Mouse (Mus musculus) CH12.LX (cell line): ENCODE results near the gene Luzp1. TPM values are rescaled to one million over a fixed set of nuclear protein-coding genes. Genes with fewer than 3 reads are reported as not detected.
A peak's percentile ranks its signal among the peaks of the same experiment; 100 is the strongest.

Experiments used
- DNase-seq: peaks from one replicate; pipeline ENCODE4 v3.0.0-alpha.2; 2013; ENCODE audit errors: extremely low read depth
- H3K27ac ChIP-seq: 2 replicates; pipeline ENCODE4 v1.5.1; 2012; ENCODE audit warnings: low read depth, mild to moderate bottlenecking, control low read depth, moderate library complexity; ENCODE audit not compliant: insufficient read depth
- H3K27me3 ChIP-seq: replicated peaks from 2 replicates; pipeline ENCODE3; 2012; ENCODE audit warnings: inconsistent platforms
- H3K36me3 ChIP-seq, 2 experiments: replicated peaks in 1 of 2; 2 replicates each; pipeline versions ENCODE3 to v1.6.1; 2012; ENCODE audit warnings: inconsistent platforms in 1 of 2, low read length in 1 of 2, mild to moderate bottlenecking in 1 of 2, mixed read lengths in 1 of 2, moderate library complexity in 1 of 2; ENCODE audit not compliant: control insufficient read depth in 1 of 2, insufficient read depth in 1 of 2
- H3K4me1 ChIP-seq, 2 experiments: 2 replicates each; pipeline ENCODE4 v1.6.1; 2012; ENCODE audit warnings: inconsistent platforms in 1 of 2, moderate library complexity in 1 of 2; ENCODE audit not compliant: insufficient read depth in 2 of 2, control insufficient read depth in 1 of 2
- H3K4me2 ChIP-seq: 2 replicates; pipeline ENCODE4 v1.6.1; 2012; ENCODE audit warnings: low read depth, mild to moderate bottlenecking, control low read depth; ENCODE audit not compliant: poor library complexity, insufficient read depth, severe bottlenecking
- H3K4me3 ChIP-seq, 3 experiments: fragments of 150-350 bp in 1 of 3; sonication (generic) in 1 of 3; replicated peaks in 1 of 3; 2 replicates each; pipeline versions ENCODE3 to v1.5.1; 2011 to 2012; ENCODE audit warnings: low read depth in 2 of 3, low read length in 2 of 3, mild to moderate bottlenecking in 2 of 3, moderate library complexity in 2 of 3, control low read depth in 1 of 3, improper control_type of control experiment in 1 of 3, inconsistent platforms in 1 of 3, mixed read lengths in 1 of 3; ENCODE audit not compliant: poor library complexity in 1 of 3
- H3K79me2 ChIP-seq: replicated peaks from 2 replicates; pipeline ENCODE4 v1.6.1; 2012; ENCODE audit warnings: mild to moderate bottlenecking, moderate library complexity; ENCODE audit not compliant: control insufficient read depth, poor library complexity, insufficient read depth, severe bottlenecking; ENCODE audit errors: extremely low read depth
- H3K9ac ChIP-seq: 2 replicates; pipeline ENCODE4 v1.6.1; 2012; ENCODE audit warnings: low read depth, mild to moderate bottlenecking, control low read depth, moderate library complexity; ENCODE audit not compliant: insufficient read depth
- H3K9me3 ChIP-seq: replicated peaks from 2 replicates; pipeline ENCODE3; 2012; ENCODE audit warnings: low read length, inconsistent platforms, mixed read lengths
- BHLHE40 ChIP-seq: IDR thresholded peaks from 2 replicates; pipeline ENCODE4 v1.6.1; 2011; ENCODE audit warnings: mild to moderate bottlenecking, low read depth, low read length, improper control_type of control experiment
- CHD1 ChIP-seq: IDR thresholded peaks from 2 replicates; pipeline ENCODE4 v1.6.1; 2012; ENCODE audit warnings: low read depth, low read length, improper control_type of control experiment, inconsistent platforms
- CHD2 ChIP-seq: IDR thresholded peaks from 2 replicates; pipeline ENCODE4 v1.6.1; 2011; ENCODE audit warnings: low read length, improper control_type of control experiment
- CTCF ChIP-seq, 2 experiments: IDR thresholded peaks in 1 of 2; conservative IDR thresholded peaks in 1 of 2; 2 replicates each; pipeline ENCODE4 v1.5.1; 2011 to 2012; ENCODE audit warnings: low read depth in 2 of 2, low read length in 2 of 2, improper control_type of control experiment in 1 of 2, inconsistent platforms in 1 of 2, mild to moderate bottlenecking in 1 of 2, moderate library complexity in 1 of 2
- ELF1 ChIP-seq: IDR thresholded peaks from 2 replicates; pipeline ENCODE4 v1.6.1; 2014; ENCODE audit warnings: low read depth, mild to moderate bottlenecking, inconsistent platforms, low read length, improper control_type of control experiment
- EP300 ChIP-seq: IDR thresholded peaks from 2 replicates; pipeline ENCODE4 v1.6.1; 2011; ENCODE audit warnings: low read length, improper control_type of control experiment
- ETS1 ChIP-seq: conservative IDR thresholded peaks from 2 replicates; pipeline ENCODE4 v1.6.1; 2012; ENCODE audit warnings: low read depth, mild to moderate bottlenecking, inconsistent platforms, low read length, improper control_type of control experiment, moderate library complexity
- GABPA ChIP-seq: IDR thresholded peaks from 2 replicates; pipeline ENCODE4 v1.6.1; 2012; ENCODE audit warnings: low read depth, low read length, improper control_type of control experiment, inconsistent platforms; ENCODE audit not compliant: insufficient replicate concordance
- HCFC1 ChIP-seq: IDR thresholded peaks from 2 replicates; pipeline ENCODE4 v1.6.1; 2012; ENCODE audit warnings: low read depth, mild to moderate bottlenecking, inconsistent platforms, low read length, improper control_type of control experiment
- IRF4 ChIP-seq: IDR thresholded peaks from 2 replicates; pipeline ENCODE4 v1.6.1; 2014; ENCODE audit warnings: low read depth, mild to moderate bottlenecking, inconsistent platforms, low read length, improper control_type of control experiment
- JUN ChIP-seq: IDR thresholded peaks from 2 replicates; pipeline ENCODE4 v1.6.1; 2011; ENCODE audit warnings: low read depth, mild to moderate bottlenecking, low read length, improper control_type of control experiment, moderate library complexity; ENCODE audit not compliant: insufficient read depth
- JUND ChIP-seq: conservative IDR thresholded peaks from 2 replicates; pipeline ENCODE4 v1.6.1; 2011; ENCODE audit warnings: low read depth, low read length, improper control_type of control experiment
- KAT2A ChIP-seq: IDR thresholded peaks from 2 replicates; pipeline ENCODE4 v1.6.1; 2012; ENCODE audit warnings: low read length, improper control_type of control experiment, inconsistent platforms; ENCODE audit not compliant: insufficient replicate concordance
- MAFK ChIP-seq: IDR thresholded peaks from 2 replicates; pipeline ENCODE4 v1.6.1; 2011; ENCODE audit warnings: low read length, improper control_type of control experiment; ENCODE audit not compliant: insufficient replicate concordance
- MAX ChIP-seq: IDR thresholded peaks from 2 replicates; pipeline ENCODE4 v1.6.1; 2011; ENCODE audit warnings: low read length, improper control_type of control experiment
- MAZ ChIP-seq: IDR thresholded peaks from 2 replicates; pipeline ENCODE4 v1.6.1; 2012; ENCODE audit warnings: low read depth, mild to moderate bottlenecking, inconsistent platforms, low read length, improper control_type of control experiment, moderate library complexity
- MEF2A ChIP-seq: IDR thresholded peaks from 2 replicates; pipeline ENCODE4 v1.6.1; 2014; ENCODE audit warnings: low read depth, mild to moderate bottlenecking, inconsistent platforms, low read length, improper control_type of control experiment, borderline replicate concordance
- MYC ChIP-seq: IDR thresholded peaks from 2 replicates; pipeline ENCODE4 v1.6.1; 2011; ENCODE audit warnings: low read depth, mild to moderate bottlenecking, improper control_type of control experiment, low read length
- NELFE ChIP-seq: IDR thresholded peaks from 2 replicates; pipeline ENCODE4 v1.6.1; 2011; ENCODE audit warnings: low read depth, low read length, improper control_type of control experiment
- NRF1 ChIP-seq: IDR thresholded peaks from 2 replicates; pipeline ENCODE4 v1.6.1; 2014; ENCODE audit warnings: low read depth, mild to moderate bottlenecking, inconsistent platforms, low read length, improper control_type of control experiment, moderate library complexity
- PAX5 ChIP-seq: IDR thresholded peaks from 2 replicates; pipeline ENCODE4 v1.6.1; 2012; ENCODE audit warnings: low read length, inconsistent platforms, mixed read lengths
- RAD21 ChIP-seq: IDR thresholded peaks from 2 replicates; pipeline ENCODE4 v1.6.1; 2011; ENCODE audit warnings: low read depth, mild to moderate bottlenecking, low read length, improper control_type of control experiment, moderate library complexity
- SIN3A ChIP-seq: IDR thresholded peaks from 2 replicates; pipeline ENCODE4 v1.6.1; 2012; ENCODE audit warnings: low read length, improper control_type of control experiment, inconsistent platforms
- SMC3 ChIP-seq: IDR thresholded peaks from 2 replicates; pipeline ENCODE4 v1.6.1; 2011; ENCODE audit warnings: low read depth, low read length, improper control_type of control experiment
- TBP ChIP-seq: conservative IDR thresholded peaks from 2 replicates; pipeline ENCODE4 v1.6.1; 2011; ENCODE audit warnings: low read depth, low read length, improper control_type of control experiment
- TCF12 ChIP-seq: IDR thresholded peaks from 2 replicates; pipeline ENCODE4 v1.6.1; 2014; ENCODE audit warnings: low read depth, mild to moderate bottlenecking, inconsistent platforms, low read length, improper control_type of control experiment
- UBTF ChIP-seq: IDR thresholded peaks from 2 replicates; pipeline ENCODE4 v1.6.1; 2012; ENCODE audit warnings: low read depth, mild to moderate bottlenecking, inconsistent platforms, low read length, improper control_type of control experiment, moderate library complexity
- ZC3H11A ChIP-seq: IDR thresholded peaks from 2 replicates; pipeline ENCODE4 v1.6.1; 2012; ENCODE audit warnings: low read depth, mild to moderate bottlenecking, inconsistent platforms, low read length, improper control_type of control experiment
- ZKSCAN1 ChIP-seq: IDR thresholded peaks from 2 replicates; pipeline ENCODE4 v1.6.1; 2012; ENCODE audit warnings: low read depth, inconsistent platforms, low read length, improper control_type of control experiment, borderline replicate concordance
- ZMIZ1 ChIP-seq: IDR thresholded peaks from 2 replicates; pipeline ENCODE4 v1.6.1; 2012; ENCODE audit warnings: low read depth, mild to moderate bottlenecking, inconsistent platforms, low read length, improper control_type of control experiment
- dilution Hi-C: fragments of 300-500 bp; cut with MboI; formaldehyde crosslinking; loops from 2 replicates; pipeline ENCODE4 v1.14.3; 2020; ENCODE audit warnings: low sequenced_read_pairs; ENCODE audit not compliant: extremely low pct_unique_long_range_greater_than_20kb, extremely low pct_ligation_motif_present
- in situ Hi-C: fragments of 300-500 bp; cut with MboI; formaldehyde crosslinking; loops from 3 replicates; pipeline ENCODE4 v1.14.3; 2019; ENCODE audit warnings: low sequenced_read_pairs, low pct_ligation_motif_present, low pct_unique_long_range_greater_than_20kb, mixed read lengths
- polyA plus RNA-seq: library from polyadenylated mRNA; unstranded; fragments of >175 nt; gene quantifications from 2 replicates; pipeline ENCODE4 v1.2.1, GENCODE M21; 2012; ENCODE audit warnings: low read depth; ENCODE audit not compliant: insufficient read length
- total RNA-seq, 2 experiments: library from RNA; depleted of rRNA; stranded (reverse); fragments of 300-350 nt in 1 of 2; fragments of >200 nt in 1 of 2; gene quantifications; 2 replicates each; pipeline ENCODE4 v1.2.3; 2012 to 2014

The Luzp1 gene
- total and polyA plus RNA-seq, 3 experiments, result 5.0 to 7.0 (median 6.1) TPM

- peak; percentile 47 for DNase-seq
- dilution Hi-C loops, result no loop called here
These were observed 132.5 kb downstream of the Luzp1 start for GRCm38 (mm10) chr4:136602018-136602554.

GRCm38 (mm10) chr4:136602568-136602967 lies 133.0 kb downstream of the Luzp1 start, which contains the start of gene Kdm1a:
TSS of gene Kdm1a (minus strand) at chr4:136602723.
- Histone ChIP-seq H3K79me2 (peaks cover 47% of the 10 kb centered on the region), H3K9ac (peak within 1 kb of the TSS; percentile 99), H3K4me2 (peak within 1 kb of the TSS; percentile 96), H3K36me3 (peaks cover 0 to 12% of the 10 kb centered on the region in 2 experiments), H3K4me1 (peaks cover 7 to 21% of the 10 kb centered on the region in 2 experiments), H3K9me3 (no peaks in the 10 kb centered on the region), H3K27ac (peak within 1 kb of the TSS; percentile 29; the same call in 1 of the 2 replicates), H3K27me3 (no peaks in the 10 kb centered on the region), H3K4me3 (peak within 1 kb of the TSS; percentile 67 to 86 (median 83))
- dilution Hi-C loops, result no loop called here
- in situ Hi-C loops, result loop anchor here (25.0 kb wide), 1 partner anchor 365 kb away; the partner anchor contains the start of gene Tcea3
- peak; percentile 91 for DNase-seq
- TF ChIP-seq ZC3H11A, result no peak
- TF ChIP-seq NELFE, result peak; percentile 89
- TF ChIP-seq PAX5, result no peak
- TF ChIP-seq ZKSCAN1, result no peak
- 0 out of 2 replicates have a peak, but pooled peaks have one; percentile 50 for TF ChIP-seq KAT2A
- peak; percentile 88 for TF ChIP-seq GABPA
- no peak for TF ChIP-seq UBTF
- no peak; the same call in 1 of the 2 replicates for TF ChIP-seq SMC3
- peak; percentile 62 for TF ChIP-seq BHLHE40
- TF ChIP-seq CHD2, result no peak
- no peak for TF ChIP-seq CHD1
- TF ChIP-seq ZMIZ1, result peak; percentile 82
- TF ChIP-seq CTCF (conservative IDR thresholded peaks at IDR 0.05 in 1 of 2, IDR thresholded peaks at IDR 0.05 in 1 of 2; ENCODE audit: low read depth in 2 of 2, low read length in 2 of 2), result peak; percentile 43 to 88; a peak in 3 of 4 replicates
- TF ChIP-seq TCF12, result peak; percentile 90
- TF ChIP-seq MAZ, result 0 out of 2 replicates have a peak, but pooled peaks have one; percentile 43
- no peak for TF ChIP-seq JUND
- peak; percentile 75; the same call in 1 of the 2 replicates for TF ChIP-seq IRF4
- TF ChIP-seq HCFC1, result peak; percentile 84
- no peak for TF ChIP-seq ETS1
- peak; percentile 72 for TF ChIP-seq ELF1
- no peak for TF ChIP-seq EP300
- no peak for TF ChIP-seq JUN
- 0 out of 2 replicates have a peak, but pooled peaks have one; percentile 25 for TF ChIP-seq TBP
- no peak for TF ChIP-seq RAD21
- TF ChIP-seq MEF2A, result peak; percentile 61; the same call in 1 of the 2 replicates
- TF ChIP-seq SIN3A, result peak; percentile 68
- peak; percentile 77; the same call in 1 of the 2 replicates for TF ChIP-seq MAX
- TF ChIP-seq NRF1, result peak; percentile 90
- TF ChIP-seq MAFK, result no peak
- peak; percentile 77; the same call in 1 of the 2 replicates for TF ChIP-seq MYC

More at GRCm38 (mm10) chr4:136602018-136602554, 132.5 kb downstream of the Luzp1 start:
- H3K36me3 ChIP-seq, result peaks cover 0 to 14% of the 10 kb centered on the region in 2 experiments
- no peaks in the 10 kb centered on the region for H3K27me3 ChIP-seq
- peaks cover 7 to 21% of the 10 kb centered on the region in 2 experiments for H3K4me1 ChIP-seq
- H3K4me3 ChIP-seq, result peak overlapping the region; percentile 67 to 86 (median 83)
- H3K9me3 ChIP-seq, result no peaks in the 10 kb centered on the region
- peak overlapping the region; percentile 99 for H3K9ac ChIP-seq
- peak; percentile 75; the same call in 1 of the 2 replicates for TF ChIP-seq UBTF
- TF ChIP-seq CHD2, result no peak
- H3K79me2 ChIP-seq, result peaks cover 50% of the 10 kb centered on the region
- peak overlapping the region; percentile 96; the same call in 1 of the 2 replicates for H3K4me2 ChIP-seq
- H3K27ac ChIP-seq, result peak overlapping the region; percentile 29; the same call in 1 of the 2 replicates
- in situ Hi-C loops, result loop anchor here (25.0 kb wide), 1 partner anchor 365 kb away; the partner anchor contains the start of gene Tcea3
